Mouse (Mus musculus) heart, embryonic 16.5 days (tissue): Measurements from ENCODE around the gene Rnls. TPM values are rescaled to one million over a fixed set of nuclear protein-coding genes. Genes with fewer than 3 reads are reported as not detected.

Experiments used
- ATAC-seq: fragments of 200-750 bp; cut with Nextera tagmentation; replicated peaks from 2 replicates; pipeline ENCODE4 v1.8.0; 2017; ENCODE audit warnings: moderate number of reproducible peaks; ENCODE audit not compliant: insufficient read depth, low FRiP score; ENCODE audit errors: extremely low read depth
- H3K27ac ChIP-seq: fragments of 300-500 bp; sonication (generic); 2 replicates; pipeline ENCODE4 v1.5.1; 2014; ENCODE audit warnings: mild to moderate bottlenecking, low read length, control low read depth, moderate library complexity
- H3K27me3 ChIP-seq: fragments of 300-500 bp; sonication (generic); 2 replicates; pipeline ENCODE4 v1.6.1; 2014; ENCODE audit warnings: low read length, mixed read lengths; ENCODE audit not compliant: control insufficient read depth, insufficient read depth
- H3K36me3 ChIP-seq: fragments of 300-500 bp; sonication (generic); 2 replicates; pipeline ENCODE4 v1.6.1; 2014; ENCODE audit not compliant: control insufficient read depth, insufficient read depth
- H3K4me1 ChIP-seq: fragments of 300-500 bp; sonication (generic); 2 replicates; pipeline ENCODE4 v1.6.1; 2014; ENCODE audit warnings: low read length, mixed read lengths; ENCODE audit not compliant: control insufficient read depth, insufficient read depth
- H3K4me2 ChIP-seq: fragments of 300-500 bp; sonication (generic); 2 replicates; pipeline ENCODE4 v1.6.1; 2014; ENCODE audit warnings: low read depth, mild to moderate bottlenecking, control low read depth, low read length
- H3K4me3 ChIP-seq: fragments of 300-500 bp; sonication (generic); 2 replicates; pipeline ENCODE4 v1.5.1; 2014; ENCODE audit warnings: mild to moderate bottlenecking, control low read depth, low read length
- H3K9ac ChIP-seq: fragments of 300-500 bp; sonication (generic); 2 replicates; pipeline ENCODE4 v1.6.1; 2014; ENCODE audit warnings: low read length, control low read depth
- H3K9me3 ChIP-seq: fragments of 300-500 bp; sonication (generic); replicated peaks from 2 replicates; pipeline ENCODE4 v1.6.1; 2016; ENCODE audit warnings: low read length; ENCODE audit not compliant: control insufficient read depth
- WGBS: fragments of 180-500 bp; shearing (Covaris S2); extraction: QIAGEN DNeasy Blood & Tissue Kit; methylation state at CpG from one replicate; pipeline ENCODE4 v1.1.7; 2014; 5-methylcytosine and 5-hydroxymethylcytosine counted together
- polyA plus RNA-seq: library from polyadenylated mRNA; unstranded; fragments of >200 nt; fragmentation: Nextera tagmentation; extraction: Ambion mirVana; gene quantifications from 2 replicates; pipeline ENCODE4 v1.2.1, GENCODE M21; 2015

The Rnls gene
- polyA plus RNA-seq, 1 experiment from 2014 or later, result 12.2 TPM

- no peak overlapping the region for H3K4me3 ChIP-seq
- H3K4me1 ChIP-seq, result no peaks in the 10 kb centered on the region
- no peak overlapping the region for H3K4me2 ChIP-seq
- ATAC-seq, result no peak
- no peak overlapping the region for H3K9ac ChIP-seq
- H3K27me3 ChIP-seq, result no peaks in the 10 kb centered on the region
- H3K9me3 ChIP-seq, result no peaks in the 10 kb centered on the region
- 65% methylated on average over 5 of the region's 5 CpGs for WGBS
- H3K36me3 ChIP-seq, result no peaks in the 10 kb centered on the region
- no peak overlapping the region for H3K27ac ChIP-seq
Measured at GRCm38 (mm10) chr19:33179595-33179994, 212.5 kb downstream of the Rnls start.

- no peak for ATAC-seq
- H3K27ac ChIP-seq, result no peak overlapping the region
- no peak overlapping the region for H3K4me3 ChIP-seq
- H3K36me3 ChIP-seq, result no peaks in the 10 kb centered on the region
- WGBS, result 70% methylated on average over 3 of the region's 3 CpGs
- no peaks in the 10 kb centered on the region for H3K9me3 ChIP-seq
- H3K4me2 ChIP-seq, result no peak overlapping the region
- no peak overlapping the region for H3K9ac ChIP-seq
- no peaks in the 10 kb centered on the region for H3K4me1 ChIP-seq
- no peaks in the 10 kb centered on the region for H3K27me3 ChIP-seq
Measured at GRCm38 (mm10) chr19:33178866-33179265, 213.2 kb downstream of the Rnls start.

- 40% methylated on average over 6 of the region's 6 CpGs for whole genome bisulfite sequencing
- H3K9me3 ChIP-seq, result no peaks in the 10 kb centered on the region
- H3K4me2 ChIP-seq, result no peak overlapping the region
- no peak for ATAC-seq
- H3K27ac ChIP-seq, result no peak overlapping the region
- no peak overlapping the region for H3K9ac ChIP-seq
- H3K36me3 ChIP-seq, result no peaks in the 10 kb centered on the region
- no peak overlapping the region for H3K4me3 ChIP-seq
- no peaks in the 10 kb centered on the region for H3K27me3 ChIP-seq
- H3K4me1 ChIP-seq, result no peaks in the 10 kb centered on the region
Measured at GRCm38 (mm10) chr19:33178367-33178766, 213.7 kb downstream of the Rnls start.

- no peak overlapping the region for H3K4me2 ChIP-seq
- H3K36me3 ChIP-seq, result no peaks in the 10 kb centered on the region
- ATAC-seq, result no peak
- H3K9ac ChIP-seq, result no peak overlapping the region
- no peaks in the 10 kb centered on the region for H3K27me3 ChIP-seq
- H3K9me3 ChIP-seq, result no peaks in the 10 kb centered on the region
- H3K4me1 ChIP-seq, result no peaks in the 10 kb centered on the region
- H3K4me3 ChIP-seq, result no peak overlapping the region
- no peak overlapping the region for H3K27ac ChIP-seq
Measured at GRCm38 (mm10) chr19:33173991-33174390, 218.1 kb downstream of the Rnls start.

GRCm38 (mm10) chr19:33169881-33170280 lies 222.2 kb downstream of the Rnls start:
- Histone ChIP-seq H3K36me3 (no peaks in the 10 kb centered on the region), H3K4me2 (no peak overlapping the region), H3K4me3 (no peak overlapping the region), H3K27me3 (no peaks in the 10 kb centered on the region; the same call in 1 of the 2 replicates), H3K4me1 (no peaks in the 10 kb centered on the region), H3K27ac (no peak overlapping the region), H3K9me3 (no peaks in the 10 kb centered on the region), H3K9ac (no peak overlapping the region)
- no peak for ATAC-seq
- WGBS, result 75% methylated on average over 6 of the region's 6 CpGs

GRCm38 (mm10) chr19:33167528-33168264 lies 224.4 kb downstream of the Rnls start:
- Histone ChIP-seq H3K27ac (no peak overlapping the region), H3K4me1 (no peaks in the 10 kb centered on the region), H3K4me2 (no peak overlapping the region), H3K9me3 (no peaks in the 10 kb centered on the region), H3K9ac (no peak overlapping the region), H3K4me3 (no peak overlapping the region), H3K36me3 (no peaks in the 10 kb centered on the region), H3K27me3 (no peaks in the 10 kb centered on the region; the same call in 1 of the 2 replicates)
- 62% methylated on average over 17 of the region's 17 CpGs for WGBS
- ATAC-seq, result no peak

- Histone ChIP-seq H3K4me3 (no peak overlapping the region), H3K4me2 (no peak overlapping the region), H3K9ac (no peak overlapping the region), H3K9me3 (no peaks in the 10 kb centered on the region), H3K4me1 (no peaks in the 10 kb centered on the region), H3K27me3 (no peaks in the 10 kb centered on the region; the same call in 1 of the 2 replicates), H3K27ac (no peak overlapping the region), H3K36me3 (no peaks in the 10 kb centered on the region)
- 74% methylated on average over 5 of the region's 5 CpGs for WGBS
- no peak for ATAC-seq
Measured at GRCm38 (mm10) chr19:33164801-33165200, 227.3 kb downstream of the Rnls start.

GRCm38 (mm10) chr19:33161903-33162302 lies 230.2 kb downstream of the Rnls start:
- no peak overlapping the region for H3K4me2 ChIP-seq
- no peak overlapping the region for H3K27ac ChIP-seq
- no peaks in the 10 kb centered on the region for H3K4me1 ChIP-seq
- WGBS, result 70% methylated on average over 1 of the region's 1 CpGs
- H3K9ac ChIP-seq, result no peak overlapping the region
- H3K9me3 ChIP-seq, result no peaks in the 10 kb centered on the region
- H3K27me3 ChIP-seq, result no peaks in the 10 kb centered on the region
- no peak for ATAC-seq
- no peak overlapping the region for H3K4me3 ChIP-seq
- H3K36me3 ChIP-seq, result no peaks in the 10 kb centered on the region

GRCm38 (mm10) chr19:33159897-33160296 lies 232.2 kb downstream of the Rnls start:
- H3K36me3 ChIP-seq, result no peaks in the 10 kb centered on the region
- H3K4me2 ChIP-seq, result no peak overlapping the region
- H3K9ac ChIP-seq, result no peak overlapping the region
- no peaks in the 10 kb centered on the region for H3K27me3 ChIP-seq
- no peak overlapping the region for H3K4me3 ChIP-seq
- H3K9me3 ChIP-seq, result no peaks in the 10 kb centered on the region
- no peak for ATAC-seq
- WGBS, result 77% methylated on average over 2 of the region's 2 CpGs
- H3K27ac ChIP-seq, result no peak overlapping the region
- H3K4me1 ChIP-seq, result no peaks in the 10 kb centered on the region
